Mouse (Mus musculus): ENCODE measurements around the gene Sae1.

- TF ChIP-seq CTCF (IDR thresholded peaks at IDR 0.05; ENCODE audit: insufficient read depth, low read length) (no peak), POLR2A (IDR thresholded peaks at IDR 0.05; ENCODE audit: borderline replicate concordance, extremely low read depth, low read depth, low read length) (no peak)
Observed at GRCm38 (mm10) chr7:16366669-16367068, 20.9 kb downstream of the Sae1 start.

Measured in lung, adult 2 months (tissue).